Comparison of ENCODE assay signal across 16 mouse cellular contexts in the genomic region with DNA sequence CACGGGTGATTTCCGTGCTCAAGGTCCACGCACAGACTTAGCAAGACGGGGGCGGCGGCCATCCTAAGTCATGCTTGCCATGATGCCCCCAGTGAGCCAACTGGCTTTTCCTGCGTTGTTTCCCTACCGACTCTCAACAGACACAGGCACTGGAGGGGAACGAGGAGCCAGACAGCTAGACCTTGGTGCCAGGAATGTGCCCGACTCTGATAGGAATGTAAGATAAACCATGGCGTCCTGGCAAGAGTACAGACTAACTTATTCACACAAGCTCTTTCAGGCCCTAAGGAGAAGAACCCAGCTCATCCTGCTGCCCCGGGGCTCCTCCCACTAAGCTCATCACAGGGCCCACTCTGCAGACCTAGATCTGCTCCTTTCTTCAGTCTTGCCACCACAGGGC. TPM values are rescaled to one million over a fixed set of nuclear protein-coding genes. Genes with fewer than 3 reads are reported as not detected.
A peak's percentile ranks its signal among the peaks of the same experiment; 100 is the strongest.
DNase-seq lines count a peak whose midpoint lies in the region; ATAC-seq and TF ChIP-seq lines count a peak whose summit lies in the region.
"Had no signal": no experiment of that assay in that cellular context is flagged by ENCODE, and none has a peak within 500 bp of the region (broad histone marks: within the 10 kb centered on the region; RNA-seq: fewer than 3 reads in every experiment).

No protein-coding gene starts in this region.

- ATAC-seq in kidney, embryonic 14.5 days (ENCODE audit: low FRiP score, low TSS enrichment), result no peak
- ATAC-seq: forebrain, embryonic 15.5 days had no signal

- no peak overlapping the region for H3K9ac ChIP-seq in kidney, embryonic 14.5 days (ENCODE audit: low read depth, low read length)
- H3K9ac ChIP-seq: forebrain, embryonic 15.5 days; hindbrain, embryonic 15.5 days had no signal

- intact Hi-C loops in heart, postnatal 25 days (cut with DNase I), result no loop called here

- peak overlapping the region; percentile 24 for H3K27ac ChIP-seq in kidney, adult 2 months (ENCODE audit: insufficient read depth, low read depth, low read length)
- H3K27ac ChIP-seq in kidney, embryonic 14.5 days (ENCODE audit: low read depth, low read length), result no peak overlapping the region
- H3K27ac ChIP-seq: forebrain, embryonic 15.5 days; heart, adult 2 months; hindbrain, embryonic 15.5 days; midbrain, embryonic 10.5 days; stomach, postnatal 0 days had no signal

- no peak overlapping the region for H3K4me2 ChIP-seq in kidney, embryonic 14.5 days (replicated peaks; ENCODE audit: low read depth, low read length)
- H3K4me2 ChIP-seq: forebrain, embryonic 15.5 days; hindbrain, embryonic 15.5 days had no signal

- no peaks in the 10 kb centered on the region for H3K9me3 ChIP-seq in kidney, embryonic 14.5 days (ENCODE audit: control insufficient read depth, low read length)
- no peaks in the 10 kb centered on the region; the same call in 1 of the 2 replicates for H3K9me3 ChIP-seq in E14TG2a.4 (ENCODE audit: low read length)
- H3K9me3 ChIP-seq: forebrain, embryonic 15.5 days; hindbrain, embryonic 15.5 days; midbrain, embryonic 10.5 days had no signal

- 73% methylated on average over 12 of the region's 12 CpGs for WGBS in kidney, adult 2 months
- WGBS in kidney, embryonic 14.5 days, result 89% methylated on average over 12 of the region's 12 CpGs

- no peaks in the 10 kb centered on the region for H3K27me3 ChIP-seq in kidney, adult 2 months (replicated peaks; ENCODE audit: control insufficient read depth, insufficient read depth, low read length)
- H3K27me3 ChIP-seq in kidney, embryonic 14.5 days (ENCODE audit: control insufficient read depth, insufficient read depth, low read length), result no peaks in the 10 kb centered on the region
- H3K27me3 ChIP-seq in E14TG2a.4 (ENCODE audit: insufficient read depth, low read length), result no peaks in the 10 kb centered on the region
- H3K27me3 ChIP-seq: forebrain, embryonic 15.5 days; hindbrain, embryonic 15.5 days had no signal

- TF ChIP-seq POLR2A in kidney, adult 2 months (IDR thresholded peaks at IDR 0.05; ENCODE audit: low read depth, low read length), result no peak

- no peaks in the 10 kb centered on the region for H3K4me1 ChIP-seq in kidney, adult 2 months (ENCODE audit: control insufficient read depth, insufficient read depth, low read length)
- H3K4me1 ChIP-seq in kidney, embryonic 14.5 days (ENCODE audit: control insufficient read depth, insufficient read depth, low read length), result no peaks in the 10 kb centered on the region
- H3K4me1 ChIP-seq in E14TG2a.4 (replicated peaks; ENCODE audit: low read depth, low read length), result peaks cover 80% of the 10 kb centered on the region
- H3K4me1 ChIP-seq: forebrain, embryonic 15.5 days; hindbrain, embryonic 15.5 days; midbrain, embryonic 10.5 days had no signal

- H3K36me3 ChIP-seq in kidney, adult 2 months (ENCODE audit: control insufficient read depth, insufficient read depth, low read length), result no peaks in the 10 kb centered on the region
- peaks cover 32% of the 10 kb centered on the region for H3K36me3 ChIP-seq in kidney, embryonic 14.5 days (ENCODE audit: control insufficient read depth, insufficient read depth, low read length)
- H3K36me3 ChIP-seq in E14TG2a.4 (ENCODE audit: insufficient read depth, low read length), result peaks cover 85% of the 10 kb centered on the region

- DNase-seq in kidney, adult 2 months, result peak; percentile 64
- DNase-seq in fat pad, adult 2 months (ENCODE audit: extremely low read depth, low read depth, low spot score), result peak; percentile 46
- peak; percentile 29 for DNase-seq in kidney, postnatal 14 days
- no peak for DNase-seq in gastrocnemius, adult 18-20 months (ENCODE audit: low spot score)
- no peak for DNase-seq in heart, postnatal 25 days (ENCODE audit: low spot score)
- DNase-seq: adrenal gland, postnatal 25 days; cerebellum, adult 8-10 months; gastrocnemius, postnatal 10 days; heart, adult 2 months; thymus, postnatal 14 days had no signal

- no peak overlapping the region for H3K4me3 ChIP-seq in kidney, adult 2 months (ENCODE audit: insufficient read depth, low read depth, low read length)
- H3K4me3 ChIP-seq in kidney, embryonic 14.5 days (ENCODE audit: low read length), result no peak overlapping the region
- 0 out of 2 replicates have a peak overlapping the region, but pooled peaks have one; percentile 17 for H3K4me3 ChIP-seq in E14TG2a.4 (replicated peaks; ENCODE audit: low read length)
- H3K4me3 ChIP-seq: forebrain, embryonic 15.5 days; heart, adult 2 months; hindbrain, embryonic 15.5 days; midbrain, embryonic 10.5 days had no signal

- TF ChIP-seq CTCF in kidney, adult 2 months (conservative IDR thresholded peaks at IDR 0.05; ENCODE audit: insufficient read depth, insufficient read length, low read depth, low read length), result no peak
- no peak for TF ChIP-seq CTCF in E14TG2a.4 (conservative IDR thresholded peaks at IDR 0.05; ENCODE audit: low read length)

RNA-seq across cellular contexts. Expression of a gene that starts 8.6 kb away (rescaled TPM):
- 50.7 and 56.6 TPM in 2 replicates for polyA plus RNA-seq in kidney, adult 2 months (2012; rRNA removed)
- polyA plus RNA-seq in kidney, embryonic 14.5 days (2014; fragmentation: Nextera tagmentation; extraction: Ambion mirVana), result 22.8 and 23.8 TPM in 2 replicates
- 10 to 100 TPM; 13.6 to 15.4 TPM for total RNA-seq in gastrocnemius, adult 18-20 months (2021)
- total RNA-seq in heart, postnatal 25 days (2021), result 10 to 100 TPM; 43.5 to 48.1 TPM

RNA-seq across cellular contexts. Expression of a gene that starts 13.3 kb away (rescaled TPM):
- polyA plus RNA-seq in kidney, adult 2 months (2012; rRNA removed), result 12.0 and 16.3 TPM in 2 replicates
- 35.7 and 40.7 TPM in 2 replicates for polyA plus RNA-seq in kidney, embryonic 14.5 days (2014; fragmentation: Nextera tagmentation; extraction: Ambion mirVana)
- total RNA-seq in gastrocnemius, adult 18-20 months (2021), result 10 to 100 TPM; 11.6 to 14.4 TPM
- total RNA-seq in heart, postnatal 25 days (2021), result 10 to 100 TPM; 22.7 TPM

RNA-seq across cellular contexts. Expression of a gene that starts 44.7 kb away (rescaled TPM):
- polyA plus RNA-seq in kidney, adult 2 months (2012; rRNA removed), result 111 and 118 TPM in 2 replicates
- polyA plus RNA-seq in kidney, embryonic 14.5 days (2014; fragmentation: Nextera tagmentation; extraction: Ambion mirVana), result 116 TPM in 2 replicates
- 10 to 100 TPM; 25.4 to 26.0 TPM for total RNA-seq in gastrocnemius, adult 18-20 months (2021)
- 10 to 100 TPM; 32.7 to 36.8 TPM for total RNA-seq in heart, postnatal 25 days (2021)

Comparison
In these comparisons a context has a peak if more than half of its experiments do, and no peak if none do; other contexts are left out.
1. DNase-seq: peak in kidney, adult 2 months (single experiment), fat pad, adult 2 months (single experiment) and kidney, postnatal 14 days (single experiment); none in gastrocnemius, adult 18-20 months (single experiment) and heart, postnatal 25 days (single experiment).